22 mouse cellular contexts compared by ENCODE assay signal in the genomic region with DNA sequence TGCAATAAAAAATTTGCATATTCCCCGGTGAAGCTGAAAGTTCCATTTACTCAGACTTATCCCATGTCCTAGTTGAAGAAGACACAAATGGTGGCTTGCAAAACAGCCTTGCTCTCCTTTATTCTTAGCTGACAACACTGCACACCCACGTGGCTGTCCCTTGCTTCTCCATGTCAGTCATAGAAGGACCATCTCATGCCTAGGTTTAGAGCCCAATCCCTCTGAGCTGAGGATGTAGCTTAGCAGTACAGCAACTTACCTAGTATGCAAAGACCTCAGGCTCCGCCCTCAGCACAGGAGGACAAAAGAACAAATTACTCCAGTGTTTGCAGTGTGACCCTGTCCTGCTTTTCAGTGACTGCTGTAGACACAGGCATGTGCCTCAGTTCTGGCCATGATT. TPM values are rescaled to one million over a fixed set of nuclear protein-coding genes. Genes with fewer than 3 reads are reported as not detected.
DNase-seq lines count a peak whose midpoint lies in the region; ATAC-seq and TF ChIP-seq lines count a peak whose summit lies in the region.
"Had no signal": no experiment of that assay in that cellular context is flagged by ENCODE, and none has a peak within 500 bp of the region (broad histone marks: within the 10 kb centered on the region; RNA-seq: fewer than 3 reads in every experiment).

No protein-coding gene starts in this region.

- H3K9me3 ChIP-seq in forebrain, embryonic 15.5 days = no peaks in the 10 kb centered on the region
- H3K9me3 ChIP-seq in forebrain, embryonic 14.5 days (replicated peaks; ENCODE audit: control insufficient read depth, low read length) = no peaks in the 10 kb centered on the region
- H3K9me3 ChIP-seq in midbrain, embryonic 10.5 days (replicated peaks) = no peaks in the 10 kb centered on the region
- H3K9me3 ChIP-seq in midbrain, postnatal 0 days (ENCODE audit: low read length) = no peaks in the 10 kb centered on the region
- no peaks in the 10 kb centered on the region for H3K9me3 ChIP-seq in hindbrain, embryonic 13.5 days
- H3K9me3 ChIP-seq in neural tube, embryonic 15.5 days (replicated peaks) = no peaks in the 10 kb centered on the region
- H3K9me3 ChIP-seq: embryonic facial prominence, embryonic 13.5 days; forebrain, embryonic 10.5 days; heart, embryonic 15.5 days; liver, embryonic 15.5 days had no signal

- H3K4me3 ChIP-seq in forebrain, embryonic 15.5 days = no peak overlapping the region
- H3K4me3 ChIP-seq in forebrain, embryonic 14.5 days (ENCODE audit: low read depth, low read length) = no peak overlapping the region
- H3K4me3 ChIP-seq in midbrain, embryonic 10.5 days = no peak overlapping the region
- H3K4me3 ChIP-seq in midbrain, postnatal 0 days (ENCODE audit: low read depth, low read length) = no peak overlapping the region
- no peak overlapping the region for H3K4me3 ChIP-seq in hindbrain, embryonic 13.5 days
- H3K4me3 ChIP-seq in neural tube, embryonic 15.5 days (replicated peaks) = no peak overlapping the region
- H3K4me3 ChIP-seq: embryonic facial prominence, embryonic 13.5 days; forebrain, embryonic 10.5 days; gastrocnemius, adult 2 months; heart, embryonic 15.5 days; liver, embryonic 15.5 days; megakaryocyte, embryonic 14.5 days; myocyte had no signal

- H3K27ac ChIP-seq in forebrain, embryonic 15.5 days (replicated peaks) = no peak overlapping the region
- H3K27ac ChIP-seq in forebrain, embryonic 14.5 days (ENCODE audit: low read depth, low read length) = no peak overlapping the region
- H3K27ac ChIP-seq in midbrain, embryonic 10.5 days (replicated peaks) = peak overlapping the region; percentile 28; the same call in 1 of the 2 replicates
- H3K27ac ChIP-seq in midbrain, postnatal 0 days (ENCODE audit: low read depth, low read length) = no peak overlapping the region
- H3K27ac ChIP-seq in hindbrain, embryonic 13.5 days = peak overlapping the region; percentile 81; the same call in 1 of the 2 replicates
- no peak overlapping the region for H3K27ac ChIP-seq in neural tube, embryonic 15.5 days (replicated peaks)
- H3K27ac ChIP-seq: embryonic facial prominence, embryonic 13.5 days; forebrain, embryonic 10.5 days; gastrocnemius, adult 2 months; heart, embryonic 15.5 days; liver, embryonic 15.5 days had no signal

- no peak overlapping the region for H3K9ac ChIP-seq in forebrain, embryonic 15.5 days (replicated peaks)
- no peak overlapping the region for H3K9ac ChIP-seq in forebrain, embryonic 14.5 days (ENCODE audit: low read length)
- H3K9ac ChIP-seq in midbrain, postnatal 0 days (replicated peaks; ENCODE audit: low read length, poor library complexity, severe bottlenecking) = no peak overlapping the region
- H3K9ac ChIP-seq in hindbrain, embryonic 13.5 days = no peak overlapping the region
- H3K9ac ChIP-seq in neural tube, embryonic 15.5 days (replicated peaks) = no peak overlapping the region
- H3K9ac ChIP-seq: embryonic facial prominence, embryonic 13.5 days; heart, embryonic 15.5 days; liver, embryonic 15.5 days had no signal

- no peaks in the 10 kb centered on the region for H3K36me3 ChIP-seq in forebrain, embryonic 15.5 days
- no peaks in the 10 kb centered on the region for H3K36me3 ChIP-seq in forebrain, embryonic 14.5 days (ENCODE audit: control insufficient read depth, insufficient read depth, low read length)
- H3K36me3 ChIP-seq in midbrain, embryonic 10.5 days = no peaks in the 10 kb centered on the region
- no peaks in the 10 kb centered on the region for H3K36me3 ChIP-seq in midbrain, postnatal 0 days (ENCODE audit: insufficient read depth, low read length)
- no peaks in the 10 kb centered on the region for H3K36me3 ChIP-seq in hindbrain, embryonic 13.5 days
- no peaks in the 10 kb centered on the region for H3K36me3 ChIP-seq in neural tube, embryonic 15.5 days
- H3K36me3 ChIP-seq: embryonic facial prominence, embryonic 13.5 days; forebrain, embryonic 10.5 days; heart, embryonic 15.5 days; liver, embryonic 15.5 days had no signal

- H3K4me2 ChIP-seq in forebrain, embryonic 15.5 days (replicated peaks) = no peak overlapping the region
- no peak overlapping the region for H3K4me2 ChIP-seq in forebrain, embryonic 14.5 days (ENCODE audit: low read length)
- H3K4me2 ChIP-seq in midbrain, postnatal 0 days (ENCODE audit: low read depth, low read length, poor library complexity, severe bottlenecking) = no peak overlapping the region
- H3K4me2 ChIP-seq in hindbrain, embryonic 13.5 days = no peak overlapping the region
- no peak overlapping the region for H3K4me2 ChIP-seq in neural tube, embryonic 15.5 days
- H3K4me2 ChIP-seq: embryonic facial prominence, embryonic 13.5 days; heart, embryonic 15.5 days; liver, embryonic 15.5 days had no signal

- peaks cover 16% of the 10 kb centered on the region for H3K4me1 ChIP-seq in forebrain, embryonic 15.5 days
- H3K4me1 ChIP-seq in forebrain, embryonic 14.5 days (ENCODE audit: control insufficient read depth, insufficient read depth, low read length) = peaks cover 21% of the 10 kb centered on the region
- H3K4me1 ChIP-seq in midbrain, embryonic 10.5 days = peaks cover 21% of the 10 kb centered on the region
- H3K4me1 ChIP-seq in midbrain, postnatal 0 days (ENCODE audit: insufficient read depth, low read length) = peaks cover 7% of the 10 kb centered on the region; the same call in 1 of the 2 replicates
- H3K4me1 ChIP-seq in hindbrain, embryonic 13.5 days (replicated peaks) = peaks cover 22% of the 10 kb centered on the region
- H3K4me1 ChIP-seq in neural tube, embryonic 15.5 days = peaks cover 14% of the 10 kb centered on the region
- H3K4me1 ChIP-seq: heart, embryonic 15.5 days; liver, embryonic 15.5 days; megakaryocyte, embryonic 14.5 days had no signal

- DNase-seq in forebrain, embryonic 14.5 days (ENCODE audit: low spot score) = no peak
- DNase-seq in midbrain, embryonic 10.5 days (ENCODE audit: low spot score) = no peak
- DNase-seq in midbrain, postnatal 0 days (ENCODE audit: low spot score) = no peak
- DNase-seq in gastrocnemius, postnatal 36 days = no peak
- DNase-seq: cerebellum, adult 9-11 months; gastrocnemius, adult 2 months; heart, adult 18-20 months; kidney, adult 11 months; kidney, postnatal 36 days; lung, postnatal 14 days; right cerebral cortex, postnatal 25 days; thymus, adult 18-20 months had no signal

- WGBS in forebrain, embryonic 15.5 days = 61% methylated on average over 3 of the region's 3 CpGs
- 57% methylated on average over 3 of the region's 3 CpGs for whole genome bisulfite sequencing in forebrain, embryonic 14.5 days
- WGBS in midbrain, embryonic 10.5 days = 65% methylated on average over 3 of the region's 3 CpGs
- WGBS in midbrain, postnatal 0 days = 57% methylated on average over 3 of the region's 3 CpGs
- 56% methylated on average over 3 of the region's 3 CpGs for WGBS in hindbrain, embryonic 13.5 days
- 48% methylated on average over 3 of the region's 3 CpGs for WGBS in neural tube, embryonic 15.5 days

- intact Hi-C loops in gastrocnemius, postnatal 36 days (cut with DNase I) = no loop called here

- TF ChIP-seq CTCF in midbrain, postnatal 0 days (IDR thresholded peaks at IDR 0.05) = no peak

- H3K27me3 ChIP-seq in forebrain, embryonic 15.5 days = no peaks in the 10 kb centered on the region
- no peaks in the 10 kb centered on the region for H3K27me3 ChIP-seq in forebrain, embryonic 14.5 days (replicated peaks; ENCODE audit: control insufficient read depth, insufficient read depth, low read length)
- H3K27me3 ChIP-seq in midbrain, embryonic 10.5 days (ENCODE audit: low read depth, poor library complexity, severe bottlenecking) = 0 out of 2 replicates have a peak, but pooled peaks cover 3% of the 10 kb centered on the region
- no peaks in the 10 kb centered on the region for H3K27me3 ChIP-seq in midbrain, postnatal 0 days (ENCODE audit: insufficient read depth, low read length)
- H3K27me3 ChIP-seq in hindbrain, embryonic 13.5 days = no peaks in the 10 kb centered on the region
- no peaks in the 10 kb centered on the region for H3K27me3 ChIP-seq in neural tube, embryonic 15.5 days (replicated peaks)
- H3K27me3 ChIP-seq: embryonic facial prominence, embryonic 13.5 days; heart, embryonic 15.5 days; liver, embryonic 15.5 days had no signal

- peak; percentile 21; the same call in 1 of the 2 replicates for ATAC-seq in forebrain, embryonic 15.5 days (replicated peaks)
- no peak for ATAC-seq in forebrain, embryonic 14.5 days
- ATAC-seq in midbrain, postnatal 0 days (ENCODE audit: low FRiP score) = no peak
- ATAC-seq in hindbrain, embryonic 13.5 days (ENCODE audit: low FRiP score) = no peak
- 0 out of 2 replicates have a peak, but pooled peaks have one; percentile 36 for ATAC-seq in neural tube, embryonic 15.5 days (ENCODE audit: low FRiP score)
- ATAC-seq in erythroid progenitor cell, adult 5-6 weeks (replicated peaks; ENCODE audit: low FRiP score, poor library complexity, severe bottlenecking) = no peak

RNA-seq across cellular contexts. Expression of a gene that starts 36.6 kb away (rescaled TPM):
- polyA plus RNA-seq in forebrain, embryonic 15.5 days (2015; fragmentation: Nextera tagmentation; extraction: Ambion mirVana) = 30.0 and 31.1 TPM in 2 replicates
- polyA plus RNA-seq in forebrain, embryonic 14.5 days (2014; fragmentation: Nextera tagmentation; extraction: Ambion mirVana) = 18.1 and 21.1 TPM in 2 replicates
- polyA plus RNA-seq in midbrain, embryonic 10.5 days (2016; fragmentation: Nextera tagmentation; extraction: Ambion mirVana) = 55.8 and 64.8 TPM in 2 replicates
- total RNA-seq in midbrain, postnatal 0 days (2014; rRNA removed) = 25.0 and 26.6 TPM in 2 replicates
- 17.6 and 18.4 TPM in 2 replicates for polyA plus RNA-seq in midbrain, postnatal 0 days (2015; fragmentation: Nextera tagmentation; extraction: Ambion mirVana)
- polyA plus RNA-seq in hindbrain, embryonic 13.5 days (2015; fragmentation: Nextera tagmentation; extraction: Ambion mirVana) = 37.1 and 38.8 TPM in 2 replicates
- 30.7 and 32.6 TPM in 2 replicates for polyA plus RNA-seq in neural tube, embryonic 15.5 days (2015; fragmentation: Nextera tagmentation; extraction: Ambion mirVana)
- total RNA-seq in gastrocnemius, postnatal 36 days (2021) = 1 to 10 TPM; 4.1 to 5.4 TPM
- total RNA-seq in erythroid progenitor cell, adult 5-6 weeks (2015; ENCODE audit: low replicate concordance) = 2.9 and 8.8 TPM in 2 replicates
- 0.39 and 2.2 TPM in 2 replicates for total RNA-seq in erythroid progenitor cell, adult 5-6 weeks (2017; ENCODE audit: low replicate concordance)

Comparison
In these comparisons a context has a peak if more than half of its experiments do, and no peak if none do; other contexts are left out.
1. ATAC-seq: peak in forebrain, embryonic 15.5 days (single experiment) and neural tube, embryonic 15.5 days (single experiment); none in forebrain, embryonic 14.5 days (single experiment), midbrain, postnatal 0 days (single experiment), hindbrain, embryonic 13.5 days (single experiment) and erythroid progenitor cell, adult 5-6 weeks (single experiment).
2. H3K27ac ChIP-seq: peak in midbrain, embryonic 10.5 days (single experiment) and hindbrain, embryonic 13.5 days (single experiment); none in forebrain, embryonic 15.5 days (single experiment), forebrain, embryonic 14.5 days (single experiment), midbrain, postnatal 0 days (single experiment) and neural tube, embryonic 15.5 days (single experiment).